Mouse (Mus musculus) neural tube, embryonic 12.5 days (tissue): ENCODE data around the gene Fchsd2. TPM values are rescaled to one million over a fixed set of nuclear protein-coding genes. Genes with fewer than 3 reads are reported as not detected.
A peak's percentile ranks its signal among the peaks of the same experiment; 100 is the strongest.

Source experiments
- ATAC-seq: fragments of 200-750 bp; cut with Nextera tagmentation; 2 replicates; pipeline ENCODE4 v1.8.0; 2017; ENCODE audit warnings: low read depth, mild to moderate bottlenecking, moderate TSS enrichment, moderate library complexity; ENCODE audit not compliant: low FRiP score
- H3K27ac ChIP-seq: fragments of 300-500 bp; sonication (generic); 2 replicates; pipeline ENCODE4 v1.5.1; 2016
- H3K27me3 ChIP-seq: fragments of 300-500 bp; sonication (generic); replicated peaks from 2 replicates; pipeline ENCODE4 v1.6.1; 2016; ENCODE audit warnings: mild to moderate bottlenecking
- H3K36me3 ChIP-seq: fragments of 300-500 bp; sonication (generic); 2 replicates; pipeline ENCODE4 v1.6.1; 2016; ENCODE audit warnings: mild to moderate bottlenecking
- H3K4me1 ChIP-seq: fragments of 300-500 bp; sonication (generic); 2 replicates; pipeline ENCODE4 v1.6.1; 2016
- H3K4me2 ChIP-seq: fragments of 300-500 bp; sonication (generic); replicated peaks from 2 replicates; pipeline ENCODE4 v1.6.1; 2016; ENCODE audit warnings: mild to moderate bottlenecking
- H3K4me3 ChIP-seq: fragments of 300-500 bp; sonication (generic); 2 replicates; pipeline ENCODE4 v1.5.1; 2016
- H3K9ac ChIP-seq: fragments of 300-500 bp; sonication (generic); 2 replicates; pipeline ENCODE4 v1.6.1; 2016; ENCODE audit warnings: mild to moderate bottlenecking
- H3K9me3 ChIP-seq: fragments of 300-500 bp; sonication (generic); 2 replicates; pipeline ENCODE4 v1.6.1; 2016; ENCODE audit warnings: mild to moderate bottlenecking
- WGBS: fragments of 180-500 bp; shearing (Covaris S2); methylation state at CpG from one replicate; pipeline ENCODE4 v1.1.7; 2016; 5-methylcytosine and 5-hydroxymethylcytosine counted together
- polyA plus RNA-seq: library from polyadenylated mRNA; unstranded; fragments of >200 nt; fragmentation: Nextera tagmentation; extraction: Ambion mirVana; gene quantifications from 2 replicates; pipeline ENCODE4 v1.2.1, GENCODE M21; 2016

Gene Fchsd2
- polyA plus RNA-seq, 1 experiment from 2014 or later: 36.5 TPM

- Histone ChIP-seq H3K9me3 (no peaks in the 10 kb centered on the region), H3K36me3 (peaks cover 41% of the 10 kb centered on the region), H3K4me3 (no peak overlapping the region), H3K4me1 (no peaks in the 10 kb centered on the region), H3K9ac (no peak overlapping the region), H3K27me3 (no peaks in the 10 kb centered on the region), H3K4me2 (no peak overlapping the region), H3K27ac (no peak overlapping the region)
- no peak for ATAC-seq
- 81% methylated on average over 4 of the region's 4 CpGs for WGBS
Observed at GRCm38 (mm10) chr7:101286891-101287290, 194.2 kb downstream of the Fchsd2 start.

- no peaks in the 10 kb centered on the region for H3K4me1 ChIP-seq
- H3K27me3 ChIP-seq: no peaks in the 10 kb centered on the region
- H3K27ac ChIP-seq: no peak overlapping the region
- no peak for ATAC-seq
- H3K4me3 ChIP-seq: no peak overlapping the region
- 84% methylated on average over 2 of the region's 2 CpGs for WGBS
- H3K9me3 ChIP-seq: no peaks in the 10 kb centered on the region
- H3K36me3 ChIP-seq: peaks cover 32% of the 10 kb centered on the region
- no peak overlapping the region for H3K9ac ChIP-seq
- no peak overlapping the region for H3K4me2 ChIP-seq
Observed at GRCm38 (mm10) chr7:101287820-101288219, 195.2 kb downstream of the Fchsd2 start.

DNA sequence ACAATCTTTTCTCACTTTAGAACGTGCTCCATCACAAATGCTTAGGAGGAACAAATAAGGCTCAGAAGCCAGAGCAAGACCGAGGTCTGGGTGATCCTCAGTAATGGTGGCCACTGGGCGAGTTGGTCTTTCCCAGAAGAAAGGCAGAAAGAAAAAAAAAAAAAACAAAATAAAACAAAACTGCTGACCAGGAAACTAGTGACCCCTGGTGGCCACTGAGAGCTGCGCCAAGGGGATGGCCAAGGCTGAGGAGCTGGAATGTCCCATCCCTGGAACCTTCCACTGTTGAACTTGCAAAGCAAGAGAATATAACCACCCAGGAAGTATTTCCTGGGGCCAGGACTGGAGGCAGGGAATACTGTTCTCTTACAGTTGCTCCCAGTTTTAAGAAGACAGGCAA is 195.8 kb downstream of the Fchsd2 start:
- 50% methylated on average over 4 of the region's 4 CpGs for WGBS
- H3K36me3 ChIP-seq: peaks cover 26% of the 10 kb centered on the region

DNA sequence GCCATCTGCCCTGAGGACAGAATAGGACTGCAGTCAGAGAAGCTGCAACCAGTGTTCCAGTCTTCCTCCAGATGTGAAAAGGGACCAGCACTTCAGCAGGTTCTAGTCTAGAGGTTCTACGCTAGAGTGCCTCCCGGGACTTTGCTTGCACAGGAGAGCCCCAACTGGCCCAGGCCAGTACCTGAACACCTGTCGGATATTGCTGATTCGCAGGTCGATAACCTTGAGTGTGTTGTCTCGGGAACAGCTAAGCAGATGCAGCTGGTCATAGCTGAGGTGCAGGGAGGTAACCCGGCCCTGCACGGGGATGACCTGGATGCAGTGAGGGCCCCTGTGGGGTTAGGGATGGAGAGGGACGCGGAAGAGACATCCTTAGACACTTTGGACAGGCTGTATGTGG is 197.7 kb downstream of the Fchsd2 start:
- no peak for ATAC-seq
- Histone ChIP-seq H3K9ac (no peak overlapping the region), H3K27ac (no peak overlapping the region), H3K27me3 (no peaks in the 10 kb centered on the region), H3K4me3 (no peak overlapping the region), H3K4me2 (no peak overlapping the region), H3K36me3 (peaks cover 22% of the 10 kb centered on the region), H3K4me1 (no peaks in the 10 kb centered on the region), H3K9me3 (no peaks in the 10 kb centered on the region)
- 95% methylated on average over 10 of the region's 10 CpGs for WGBS

More for the DNA sequence above, 195.8 kb downstream of the Fchsd2 start:
- Histone ChIP-seq H3K9ac (no peak overlapping the region), H3K4me2 (no peak overlapping the region), H3K27me3 (no peaks in the 10 kb centered on the region), H3K4me3 (no peak overlapping the region), H3K9me3 (no peaks in the 10 kb centered on the region), H3K27ac (no peak overlapping the region), H3K4me1 (no peaks in the 10 kb centered on the region)
- ATAC-seq: no peak

DNA sequence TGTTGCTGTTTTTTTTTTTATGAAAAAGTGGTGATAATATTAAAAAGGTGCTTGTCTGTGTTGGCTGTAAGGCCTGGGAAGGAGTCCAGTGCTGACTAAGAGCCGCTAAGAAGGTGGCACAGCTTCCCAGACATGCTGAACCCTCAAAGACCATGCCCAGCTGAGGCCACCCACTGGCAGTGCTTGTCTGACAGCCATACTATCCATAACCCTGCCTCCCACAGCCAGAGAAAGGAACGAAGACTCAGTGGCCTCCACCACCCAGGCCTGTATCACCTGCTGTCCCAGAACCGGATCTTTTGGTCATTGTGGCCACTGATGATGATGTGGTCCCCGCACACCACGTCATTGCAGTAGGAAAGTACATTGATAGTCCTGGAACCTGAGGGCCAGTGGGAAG is 198.5 kb downstream of the Fchsd2 start:
- Histone ChIP-seq H3K9me3 (no peaks in the 10 kb centered on the region), H3K4me2 (no peak overlapping the region), H3K9ac (no peak overlapping the region), H3K27ac (no peak overlapping the region), H3K4me3 (no peak overlapping the region), H3K27me3 (no peaks in the 10 kb centered on the region), H3K36me3 (peaks cover 17% of the 10 kb centered on the region), H3K4me1 (peaks cover under 1% of the 10 kb centered on the region)
- 94% methylated on average over 5 of the region's 5 CpGs for WGBS
- ATAC-seq: no peak

- Histone ChIP-seq H3K4me3 (no peak overlapping the region), H3K27ac (no peak overlapping the region), H3K36me3 (peaks cover 17% of the 10 kb centered on the region), H3K27me3 (no peaks in the 10 kb centered on the region), H3K4me1 (peaks cover 5% of the 10 kb centered on the region), H3K9ac (no peak overlapping the region), H3K4me2 (no peak overlapping the region), H3K9me3 (no peaks in the 10 kb centered on the region)
- ATAC-seq: no peak
- 95% methylated on average over 8 of the region's 8 CpGs for WGBS
Observed at GRCm38 (mm10) chr7:101291641-101292040, 199.0 kb downstream of the Fchsd2 start.

DNA sequence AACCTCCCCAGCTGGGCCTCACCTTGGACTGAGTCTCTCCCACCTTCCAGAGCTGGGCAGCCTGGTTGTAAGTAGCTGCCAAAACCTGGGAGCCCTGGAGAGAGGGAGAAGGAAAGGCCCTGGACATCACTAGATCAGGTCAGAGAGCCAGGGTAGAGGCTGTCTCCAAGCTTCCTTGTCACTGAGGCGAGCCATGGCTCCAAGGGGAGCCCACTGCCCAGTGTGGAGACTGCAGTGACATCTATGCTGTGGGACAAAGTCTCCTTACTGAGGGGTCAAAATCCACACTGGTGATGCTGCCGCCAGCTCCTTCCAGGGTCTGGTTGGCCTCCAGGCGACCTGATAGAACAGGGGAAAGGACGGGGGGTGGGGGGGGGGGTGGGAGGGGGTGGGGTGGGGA is 199.4 kb downstream of the Fchsd2 start:
- Histone ChIP-seq H3K9me3 (no peaks in the 10 kb centered on the region), H3K4me3 (no peak overlapping the region), H3K36me3 (peaks cover 14% of the 10 kb centered on the region), H3K9ac (no peak overlapping the region), H3K4me1 (peaks cover 9% of the 10 kb centered on the region), H3K4me2 (no peak overlapping the region), H3K27me3 (peaks cover 2% of the 10 kb centered on the region; the same call in 1 of the 2 replicates), H3K27ac (no peak overlapping the region)
- WGBS: 71% methylated on average over 4 of the region's 4 CpGs
- ATAC-seq: no peak

DNA sequence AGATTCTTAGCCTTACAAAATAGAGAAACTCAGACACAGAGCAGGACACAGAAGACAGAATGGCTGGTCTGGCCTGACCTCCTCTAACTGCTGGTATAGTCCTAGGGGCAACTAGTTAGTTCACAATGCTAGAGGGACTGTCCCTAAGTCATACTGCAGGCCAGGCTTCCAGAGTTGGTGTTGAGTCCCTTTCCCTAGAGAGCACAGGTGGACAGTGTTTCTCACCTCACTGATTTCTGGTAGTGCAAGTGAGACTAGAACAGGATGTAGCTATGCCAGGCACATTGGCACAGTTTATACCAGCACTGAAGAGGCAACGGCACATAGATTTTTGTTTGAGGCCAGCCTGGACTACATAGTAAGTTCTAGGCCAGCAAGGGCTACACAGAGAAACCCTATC is 200.0 kb downstream of the Fchsd2 start:
- H3K27ac ChIP-seq: no peak overlapping the region
- peaks cover 14% of the 10 kb centered on the region for H3K36me3 ChIP-seq
- H3K4me1 ChIP-seq: peaks cover 10% of the 10 kb centered on the region
- H3K27me3 ChIP-seq: peaks cover 5% of the 10 kb centered on the region; the same call in 1 of the 2 replicates
- no peaks in the 10 kb centered on the region for H3K9me3 ChIP-seq
- H3K4me3 ChIP-seq: no peak overlapping the region
- 100% methylated on average over 1 of the region's 1 CpGs for WGBS
- no peak overlapping the region for H3K9ac ChIP-seq
- no peak overlapping the region for H3K4me2 ChIP-seq
- no peak for ATAC-seq

GRCm38 (mm10) chr7:101293138-101293537 is 200.5 kb downstream of the Fchsd2 start:
- no peaks in the 10 kb centered on the region for H3K9me3 ChIP-seq
- peaks cover 10% of the 10 kb centered on the region for H3K4me1 ChIP-seq
- H3K27me3 ChIP-seq: peaks cover 10% of the 10 kb centered on the region; the same call in 1 of the 2 replicates
- H3K9ac ChIP-seq: no peak overlapping the region
- no peak overlapping the region for H3K4me2 ChIP-seq
- H3K27ac ChIP-seq: no peak overlapping the region
- peaks cover 14% of the 10 kb centered on the region for H3K36me3 ChIP-seq
- WGBS: 59% methylated on average over 4 of the region's 4 CpGs
- ATAC-seq: no peak
- no peak overlapping the region for H3K4me3 ChIP-seq

- Histone ChIP-seq H3K9me3 (no peaks in the 10 kb centered on the region), H3K36me3 (peaks cover 14% of the 10 kb centered on the region), H3K4me3 (no peak overlapping the region), H3K9ac (no peak overlapping the region), H3K27me3 (peaks cover 13% of the 10 kb centered on the region; the same call in 1 of the 2 replicates), H3K27ac (no peak overlapping the region), H3K4me2 (no peak overlapping the region), H3K4me1 (peaks cover 10% of the 10 kb centered on the region)
- no peak for ATAC-seq
- 56% methylated on average over 4 of the region's 4 CpGs for WGBS
Observed at GRCm38 (mm10) chr7:101293611-101294010, 200.9 kb downstream of the Fchsd2 start.

- H3K4me1 ChIP-seq: peaks cover 10% of the 10 kb centered on the region
- no peak for ATAC-seq
- peaks cover under 1% of the 10 kb centered on the region; the same call in 1 of the 2 replicates for H3K36me3 ChIP-seq
- H3K4me3 ChIP-seq: no peak overlapping the region
- H3K27ac ChIP-seq: no peak overlapping the region
- no peaks in the 10 kb centered on the region for H3K9me3 ChIP-seq
- WGBS: 58% methylated on average over 1 of the region's 1 CpGs
- H3K27me3 ChIP-seq: peaks cover 30% of the 10 kb centered on the region
- no peak overlapping the region for H3K4me2 ChIP-seq
- H3K9ac ChIP-seq: no peak overlapping the region
Observed at GRCm38 (mm10) chr7:101295438-101295837, 202.8 kb downstream of the Fchsd2 start.

DNA sequence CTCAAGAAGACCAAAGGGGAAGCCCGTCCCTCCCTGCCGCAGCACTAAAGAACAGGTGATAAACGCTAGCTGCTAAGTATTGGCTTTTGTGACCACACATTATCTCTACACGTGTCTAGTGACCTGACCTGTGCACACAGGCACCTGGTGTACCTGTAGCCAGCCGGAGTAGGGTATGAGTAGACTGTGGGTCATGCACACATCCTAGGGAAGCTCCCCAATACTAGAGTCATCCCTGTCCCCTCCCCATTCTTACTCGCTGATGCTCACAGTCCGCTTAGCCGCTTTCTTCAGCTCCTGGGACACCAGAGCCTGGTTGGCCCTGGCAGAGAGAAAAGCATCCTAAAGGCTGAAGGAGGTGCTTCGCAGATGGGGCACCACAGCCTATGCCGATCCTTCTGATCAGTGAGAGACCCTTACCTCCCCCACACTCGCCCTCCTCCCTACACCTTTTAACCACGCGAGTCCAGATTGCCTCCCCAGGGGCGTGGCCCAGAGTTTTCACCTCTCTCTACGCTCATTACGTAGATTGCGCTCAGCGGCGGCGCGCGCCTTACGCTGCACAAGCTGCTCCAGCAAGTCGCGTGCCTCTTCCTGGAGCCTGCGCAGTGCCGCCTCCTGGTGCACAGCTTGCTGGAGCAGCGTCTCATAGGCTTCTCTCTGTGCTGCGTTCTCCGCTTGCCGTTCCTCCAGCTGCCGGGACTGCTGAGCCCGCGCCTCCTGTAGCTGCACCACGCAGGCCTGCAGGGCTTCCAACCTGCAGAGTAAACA is 203.8 kb downstream of the Fchsd2 start:
- 10% methylated on average over 35 of the region's 35 CpGs for WGBS
- peak; percentile 84 for ATAC-seq
- Histone ChIP-seq H3K27ac (no peak overlapping the region), H3K9ac (peak overlapping the region; percentile 56), H3K4me3 (peak overlapping the region; percentile 27), H3K4me1 (peaks cover 17% of the 10 kb centered on the region), H3K4me2 (peak overlapping the region; percentile 73), H3K27me3 (peaks cover 35% of the 10 kb centered on the region), H3K9me3 (no peaks in the 10 kb centered on the region), H3K36me3 (no peaks in the 10 kb centered on the region; the same call in 1 of the 2 replicates)

DNA sequence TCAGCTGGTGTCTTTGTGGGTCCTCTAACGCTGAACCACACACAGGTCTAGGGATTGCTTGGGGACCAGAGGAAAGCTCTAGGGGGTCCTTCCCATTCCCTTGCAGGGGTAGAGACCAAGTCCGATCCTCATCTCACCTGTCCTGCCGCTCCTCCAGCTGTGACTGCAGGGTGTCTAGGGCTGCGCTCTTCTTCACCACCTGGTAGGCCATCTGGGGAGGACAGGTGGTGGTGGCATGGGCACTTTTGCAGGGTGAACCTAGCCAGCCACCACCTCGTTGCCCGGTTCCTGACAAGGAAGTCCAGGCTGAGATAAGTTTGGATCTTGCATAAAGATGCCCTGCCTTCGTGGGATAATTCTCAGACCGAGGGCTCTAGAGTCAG is 204.4 kb downstream of the Fchsd2 start:
- peak overlapping the region; percentile 73 for H3K4me2 ChIP-seq
- no peak for ATAC-seq
- H3K4me3 ChIP-seq: peak overlapping the region; percentile 27
- H3K27me3 ChIP-seq: peaks cover 35% of the 10 kb centered on the region
- no peaks in the 10 kb centered on the region for H3K36me3 ChIP-seq
- H3K9me3 ChIP-seq: no peaks in the 10 kb centered on the region
- H3K9ac ChIP-seq: peak overlapping the region; percentile 56
- H3K4me1 ChIP-seq: peaks cover 19% of the 10 kb centered on the region
- 30% methylated on average over 8 of the region's 8 CpGs for WGBS
- H3K27ac ChIP-seq: no peak overlapping the region
